15 mouse cellular contexts compared by ENCODE assay signal in the genomic region with DNA sequence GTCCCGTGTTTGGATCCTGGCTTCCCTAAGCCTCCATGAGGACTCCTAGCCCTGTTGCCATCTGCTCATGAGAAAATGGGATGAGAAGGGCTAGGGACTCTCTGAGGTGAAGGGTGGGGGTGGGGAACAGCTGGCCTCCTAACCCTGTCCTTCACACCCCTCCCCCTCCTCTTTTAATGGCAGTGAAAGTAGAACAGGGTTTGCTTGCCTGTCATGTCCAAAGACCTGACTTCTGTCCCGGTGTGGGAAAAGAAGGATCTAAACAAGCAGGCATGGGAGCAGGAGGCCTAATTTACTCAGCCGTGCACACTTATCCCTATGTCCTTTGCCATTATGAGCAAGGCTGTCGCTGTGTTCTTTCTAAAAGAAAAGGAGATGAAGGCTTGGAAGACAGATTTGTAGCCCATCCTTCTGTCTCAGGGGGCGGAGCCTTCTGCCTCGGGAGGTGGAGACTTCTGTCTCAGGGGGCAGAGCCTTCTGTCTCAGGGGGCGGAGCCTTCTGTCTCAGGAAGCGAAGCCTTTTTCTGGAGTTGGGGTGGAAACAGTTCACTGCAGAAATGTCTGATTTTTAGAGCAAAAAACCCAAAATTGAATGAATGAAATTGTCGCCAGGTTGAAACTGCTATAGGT.
DNase-seq lines count a peak whose midpoint lies in the region; ATAC-seq lines count a peak whose summit lies in the region.
"Had no signal": no experiment of that assay in that cellular context is flagged by ENCODE, and none has a peak within 500 bp of the region (broad histone marks: within the 10 kb centered on the region; RNA-seq: fewer than 3 reads in every experiment).

No protein-coding gene starts in this region.

- no peak overlapping the region for H3K4me3 ChIP-seq in midbrain, embryonic 12.5 days
- H3K4me3 ChIP-seq in heart, embryonic 11.5 days (ENCODE audit: low read depth, low read length), result no peak overlapping the region
- H3K4me3 ChIP-seq: gastrocnemius, adult 2 months; kidney, embryonic 15.5 days; liver, embryonic 13.5 days; megakaryocyte, embryonic 14.5 days had no signal

- H3K36me3 ChIP-seq in midbrain, embryonic 12.5 days, result no peaks in the 10 kb centered on the region
- H3K36me3 ChIP-seq in heart, embryonic 11.5 days (ENCODE audit: control insufficient read depth, insufficient read depth, low read length), result no peaks in the 10 kb centered on the region
- H3K36me3 ChIP-seq: kidney, embryonic 15.5 days; liver, embryonic 13.5 days had no signal

- peak; percentile 60 to 65 for DNase-seq in cerebellum, postnatal 10 days
- DNase-seq in cerebellum, postnatal 25 days, result no peak
- DNase-seq in thymus, postnatal 4 days, result peak; percentile 20
- DNase-seq in thymus, adult 18-20 months, result no peak
- DNase-seq in left cerebral cortex, adult 18-20 months (ENCODE audit: low spot score in 2 of 2), result no peak
- no peak for DNase-seq in adrenal gland, postnatal 10 days
- DNase-seq: cerebellum, adult 2 months; gastrocnemius, adult 2 months; heart, postnatal 10 days; layer of hippocampus, postnatal 36 days; liver, embryonic 13.5 days had no signal

- no peak for ATAC-seq in midbrain, embryonic 12.5 days (ENCODE audit: low FRiP score, low read depth)
- no peak for ATAC-seq in heart, embryonic 11.5 days (replicated peaks; ENCODE audit: insufficient number of reproducible peaks, low FRiP score, low TSS enrichment)

- H3K9ac ChIP-seq in midbrain, embryonic 12.5 days (replicated peaks), result no peak overlapping the region
- no peak overlapping the region for H3K9ac ChIP-seq in heart, embryonic 11.5 days (ENCODE audit: low read depth, low read length)
- H3K9ac ChIP-seq: liver, embryonic 13.5 days had no signal

- peaks cover 27% of the 10 kb centered on the region for H3K4me1 ChIP-seq in midbrain, embryonic 12.5 days
- peaks cover 7% of the 10 kb centered on the region for H3K4me1 ChIP-seq in heart, embryonic 11.5 days (ENCODE audit: control insufficient read depth, insufficient read depth, low read length)
- H3K4me1 ChIP-seq: liver, embryonic 13.5 days; megakaryocyte, embryonic 14.5 days had no signal

- H3K9me3 ChIP-seq in midbrain, embryonic 12.5 days, result no peaks in the 10 kb centered on the region
- H3K9me3 ChIP-seq in heart, embryonic 11.5 days (replicated peaks; ENCODE audit: control insufficient read depth, low read length), result no peaks in the 10 kb centered on the region
- H3K9me3 ChIP-seq: liver, embryonic 13.5 days; megakaryocyte, embryonic 14.5 days had no signal

- H3K4me2 ChIP-seq in midbrain, embryonic 12.5 days (replicated peaks), result no peak overlapping the region
- no peak overlapping the region for H3K4me2 ChIP-seq in heart, embryonic 11.5 days
- H3K4me2 ChIP-seq: liver, embryonic 13.5 days had no signal

- H3K27me3 ChIP-seq in midbrain, embryonic 12.5 days, result no peaks in the 10 kb centered on the region
- no peaks in the 10 kb centered on the region for H3K27me3 ChIP-seq in heart, embryonic 11.5 days (ENCODE audit: control insufficient read depth, insufficient read depth, low read length)
- H3K27me3 ChIP-seq: kidney, embryonic 15.5 days; liver, embryonic 13.5 days had no signal

- peak overlapping the region; percentile 91 for H3K27ac ChIP-seq in midbrain, embryonic 12.5 days (replicated peaks)
- no peak overlapping the region for H3K27ac ChIP-seq in heart, embryonic 11.5 days (ENCODE audit: low read depth, low read length)
- H3K27ac ChIP-seq: gastrocnemius, adult 2 months; kidney, embryonic 15.5 days; liver, embryonic 13.5 days had no signal

- 71% methylated on average over 9 of the region's 9 CpGs for WGBS in midbrain, embryonic 12.5 days
- 71% methylated on average over 9 of the region's 9 CpGs for WGBS in heart, embryonic 11.5 days (ENCODE audit: insufficient replicate concordance)

Comparison
In these comparisons a context has a peak if more than half of its experiments do, and no peak if none do; other contexts are left out.
1. DNase-seq: peak in cerebellum, postnatal 10 days (2 of 2) and thymus, postnatal 4 days (single experiment); none in cerebellum, postnatal 25 days (0 of 2), thymus, adult 18-20 months (0 of 2), left cerebral cortex, adult 18-20 months (0 of 2) and adrenal gland, postnatal 10 days (single experiment).